Mouse (Mus musculus) neural tube, embryonic 13.5 days (tissue): ENCODE measurements around the gene Atp6v0e2. TPM values are rescaled to one million over a fixed set of nuclear protein-coding genes. Genes with fewer than 3 reads are reported as not detected.

Experiments used
- ATAC-seq: fragments of 200-750 bp; cut with Nextera tagmentation; 2 replicates; pipeline ENCODE4 v1.8.0; 2017; ENCODE audit warnings: low read depth, mild to moderate bottlenecking, moderate TSS enrichment, moderate library complexity
- H3K27ac ChIP-seq: fragments of 300-500 bp; sonication (generic); replicated peaks from 2 replicates; pipeline ENCODE4 v1.5.1; 2015; ENCODE audit warnings: moderate library complexity, mild to moderate bottlenecking, inconsistent platforms
- H3K27me3 ChIP-seq: fragments of 300-500 bp; sonication (generic); 2 replicates; pipeline ENCODE4 v1.6.1; 2015; ENCODE audit warnings: mild to moderate bottlenecking, inconsistent platforms
- H3K36me3 ChIP-seq: fragments of 300-500 bp; sonication (generic); 2 replicates; pipeline ENCODE4 v1.6.1; 2015; ENCODE audit warnings: mild to moderate bottlenecking, inconsistent platforms
- H3K4me1 ChIP-seq: fragments of 300-500 bp; sonication (generic); replicated peaks from 2 replicates; pipeline ENCODE4 v1.6.1; 2015; ENCODE audit warnings: inconsistent platforms
- H3K4me2 ChIP-seq: fragments of 300-500 bp; sonication (generic); 2 replicates; pipeline ENCODE4 v1.6.1; 2015; ENCODE audit warnings: inconsistent platforms, mild to moderate bottlenecking, moderate library complexity
- H3K4me3 ChIP-seq: fragments of 300-500 bp; sonication (generic); 2 replicates; pipeline ENCODE4 v1.5.1; 2015; ENCODE audit warnings: mild to moderate bottlenecking, inconsistent platforms
- H3K9ac ChIP-seq: fragments of 300-500 bp; sonication (generic); 2 replicates; pipeline ENCODE4 v1.6.1; 2015; ENCODE audit warnings: moderate library complexity, mild to moderate bottlenecking, inconsistent platforms
- H3K9me3 ChIP-seq: fragments of 300-500 bp; sonication (generic); 2 replicates; pipeline ENCODE4 v1.6.1; 2016; ENCODE audit warnings: inconsistent platforms
- WGBS: fragments of 180-500 bp; shearing (Covaris S2); methylation state at CpG from one replicate; pipeline ENCODE4 v1.1.7; 2015; 5-methylcytosine and 5-hydroxymethylcytosine counted together
- polyA plus RNA-seq: library from polyadenylated mRNA; unstranded; fragments of >200 nt; fragmentation: Nextera tagmentation; extraction: Ambion mirVana; gene quantifications from 2 replicates; pipeline ENCODE4 v1.2.1, GENCODE M21; 2015

Atp6v0e2 gene
- polyA plus RNA-seq, 1 experiment from 2014 or later: 203 TPM

DNA sequence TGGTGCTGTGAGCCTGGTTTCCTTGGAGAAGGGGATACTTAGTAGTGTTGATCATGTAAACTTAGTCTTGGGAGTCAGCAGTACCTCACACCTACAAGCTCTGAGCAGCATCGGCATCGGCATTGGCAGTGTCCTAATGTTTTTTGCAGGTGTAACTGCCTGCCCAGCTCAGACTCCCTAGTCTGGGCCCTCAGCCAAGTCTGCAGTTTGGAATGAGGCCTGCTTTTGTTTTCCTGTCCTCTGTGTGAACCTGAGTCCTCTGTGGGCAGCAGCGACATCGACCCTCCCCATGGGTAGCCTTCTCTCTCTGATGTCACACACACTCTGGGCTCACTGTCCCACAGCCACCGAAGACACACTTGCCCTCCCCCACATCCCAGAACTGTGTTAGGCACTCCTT lies 28.9 kb downstream of the Atp6v0e2 start:
- Histone ChIP-seq H3K27me3 (no peaks in the 10 kb centered on the region), H3K9ac (no peak overlapping the region), H3K27ac (peak overlapping the region; percentile 23; the same call in 1 of the 2 replicates), H3K4me3 (no peak overlapping the region), H3K36me3 (peaks cover 57% of the 10 kb centered on the region), H3K4me2 (no peak overlapping the region), H3K9me3 (peaks cover 3% of the 10 kb centered on the region; the same call in 1 of the 2 replicates), H3K4me1 (peaks cover 21% of the 10 kb centered on the region)
- 50% methylated on average over 5 of the region's 5 CpGs for WGBS
- ATAC-seq: no peak

DNA sequence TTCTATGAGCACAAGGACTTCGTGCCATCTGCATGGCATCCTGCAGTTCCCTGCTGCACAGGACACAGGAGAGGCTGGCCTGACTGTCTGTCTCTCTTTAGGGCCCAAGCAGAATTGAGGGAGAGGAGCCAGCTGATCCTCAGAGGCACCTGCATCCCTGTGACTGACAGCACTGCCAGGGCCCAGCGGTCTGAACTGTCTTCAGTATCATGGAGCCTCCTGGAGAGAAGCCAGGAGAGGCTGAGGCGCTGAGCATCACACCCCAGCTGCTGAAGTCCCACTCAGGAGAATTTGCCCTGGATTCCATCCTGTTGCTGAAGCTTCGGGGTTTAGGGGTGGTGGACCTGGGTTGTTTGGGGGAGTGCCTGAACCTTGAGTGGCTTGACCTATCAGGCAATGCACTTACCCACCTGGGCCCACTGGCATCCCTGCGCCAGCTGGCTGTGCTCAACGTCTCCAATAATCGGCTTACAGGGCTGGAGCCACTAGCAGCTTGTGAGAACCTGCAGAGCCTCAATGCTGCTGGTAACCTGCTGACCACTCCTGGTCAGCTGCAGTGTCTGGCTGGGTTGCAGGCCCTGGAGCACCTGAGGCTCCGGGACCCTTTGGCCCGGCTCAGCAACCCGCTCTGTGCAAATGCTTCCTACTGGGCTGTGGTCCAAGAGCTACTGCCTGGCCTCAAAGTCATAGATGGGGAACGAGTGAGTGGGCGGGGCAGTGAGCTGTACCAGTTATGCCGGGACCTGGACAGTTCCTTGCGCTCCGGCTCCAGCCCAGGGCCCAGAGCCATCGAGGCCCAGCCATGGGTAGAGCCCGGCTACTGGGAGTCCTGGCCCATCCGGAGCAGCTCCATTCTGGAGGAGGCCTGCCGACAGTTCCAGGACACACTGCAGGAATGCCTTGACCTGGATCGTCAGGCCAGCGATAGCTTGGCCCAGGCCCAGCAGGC lies 30.9 kb downstream of the Atp6v0e2 start:
- H3K9me3 ChIP-seq: peaks cover 3% of the 10 kb centered on the region; the same call in 1 of the 2 replicates
- H3K27ac ChIP-seq: 0 out of 2 replicates have a peak overlapping the region, but pooled peaks have one; percentile 2
- peaks cover 21% of the 10 kb centered on the region for H3K4me1 ChIP-seq
- no peak overlapping the region; the same call in 1 of the 2 replicates for H3K9ac ChIP-seq
- H3K36me3 ChIP-seq: peaks cover 50% of the 10 kb centered on the region
- H3K4me3 ChIP-seq: no peak overlapping the region
- H3K27me3 ChIP-seq: no peaks in the 10 kb centered on the region
- no peak overlapping the region for H3K4me2 ChIP-seq
- WGBS: 88% methylated on average over 21 of the region's 21 CpGs
- peak; percentile 36; the same call in 1 of the 2 replicates for ATAC-seq

DNA sequence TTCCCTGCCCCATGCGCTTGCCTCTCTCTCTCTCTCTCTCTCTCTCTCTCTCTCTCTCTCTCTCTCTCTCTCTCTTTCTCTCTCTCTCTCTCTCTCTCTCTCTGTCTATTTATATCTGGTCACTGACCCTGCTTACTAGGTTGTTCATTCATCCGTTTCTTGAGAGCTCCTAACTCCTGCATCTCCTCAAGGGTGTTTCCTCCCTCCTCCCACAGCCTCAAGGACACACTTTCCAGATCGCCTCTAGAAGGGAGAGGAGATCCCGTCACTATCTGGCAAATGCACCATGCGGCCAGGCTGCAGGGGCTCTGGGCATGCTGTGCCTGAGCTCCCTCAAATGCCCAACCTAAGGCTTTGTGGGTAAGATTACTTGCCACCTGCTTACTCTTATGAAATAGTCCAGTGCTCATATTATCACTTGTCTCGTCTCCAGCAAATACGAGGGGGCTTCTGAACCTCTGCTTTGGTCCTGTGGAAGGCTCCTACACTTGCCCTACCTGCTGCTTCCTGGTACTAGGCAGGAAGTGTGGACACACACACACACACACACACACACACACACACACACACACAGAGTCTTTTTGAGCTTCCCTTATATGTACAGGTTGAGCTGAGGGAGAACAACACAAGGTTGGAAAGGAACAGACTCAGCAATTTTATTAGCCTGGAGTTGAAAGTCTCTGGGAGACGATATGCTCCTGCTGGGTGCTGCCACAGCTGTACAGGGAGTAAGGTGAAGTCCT lies 31.8 kb downstream of the Atp6v0e2 start:
- Histone ChIP-seq H3K36me3 (peaks cover 42% of the 10 kb centered on the region), H3K27me3 (no peaks in the 10 kb centered on the region), H3K27ac (no peak overlapping the region), H3K4me1 (peaks cover 21% of the 10 kb centered on the region), H3K9me3 (peaks cover 3% of the 10 kb centered on the region; the same call in 1 of the 2 replicates), H3K4me3 (no peak overlapping the region), H3K4me2 (no peak overlapping the region), H3K9ac (no peak overlapping the region)
- no peak for ATAC-seq
- WGBS: 87% methylated on average over 8 of the region's 8 CpGs

DNA sequence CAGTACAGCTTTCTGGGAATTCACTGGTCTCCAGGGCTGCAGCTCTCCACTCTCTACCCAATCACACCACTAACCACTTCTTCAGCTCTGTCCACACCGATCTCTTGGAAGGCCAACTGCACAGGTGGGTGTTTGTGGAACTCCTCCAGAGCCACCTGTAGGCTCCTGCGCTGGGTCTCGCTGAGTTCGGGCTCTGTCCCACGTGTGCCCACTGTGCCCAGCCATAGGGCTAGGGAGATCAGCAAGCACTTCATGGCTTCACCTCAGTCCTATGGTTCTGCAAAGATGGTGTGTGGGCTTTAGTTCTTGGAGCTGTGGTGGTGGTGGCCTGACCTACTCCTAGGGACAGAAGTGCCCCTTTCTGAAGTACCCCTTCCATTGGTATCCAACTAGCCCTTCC lies 34.6 kb downstream of the Atp6v0e2 start:
- peaks cover 3% of the 10 kb centered on the region; the same call in 1 of the 2 replicates for H3K9me3 ChIP-seq
- H3K4me3 ChIP-seq: no peak overlapping the region
- no peak overlapping the region for H3K9ac ChIP-seq
- H3K27me3 ChIP-seq: no peaks in the 10 kb centered on the region
- 0 out of 2 replicates have a peak, but pooled peaks cover 8% of the 10 kb centered on the region for H3K4me1 ChIP-seq
- H3K36me3 ChIP-seq: peaks cover 24% of the 10 kb centered on the region
- 91% methylated on average over 5 of the region's 5 CpGs for WGBS
- no peak overlapping the region for H3K27ac ChIP-seq
- H3K4me2 ChIP-seq: no peak overlapping the region
- ATAC-seq: no peak

DNA sequence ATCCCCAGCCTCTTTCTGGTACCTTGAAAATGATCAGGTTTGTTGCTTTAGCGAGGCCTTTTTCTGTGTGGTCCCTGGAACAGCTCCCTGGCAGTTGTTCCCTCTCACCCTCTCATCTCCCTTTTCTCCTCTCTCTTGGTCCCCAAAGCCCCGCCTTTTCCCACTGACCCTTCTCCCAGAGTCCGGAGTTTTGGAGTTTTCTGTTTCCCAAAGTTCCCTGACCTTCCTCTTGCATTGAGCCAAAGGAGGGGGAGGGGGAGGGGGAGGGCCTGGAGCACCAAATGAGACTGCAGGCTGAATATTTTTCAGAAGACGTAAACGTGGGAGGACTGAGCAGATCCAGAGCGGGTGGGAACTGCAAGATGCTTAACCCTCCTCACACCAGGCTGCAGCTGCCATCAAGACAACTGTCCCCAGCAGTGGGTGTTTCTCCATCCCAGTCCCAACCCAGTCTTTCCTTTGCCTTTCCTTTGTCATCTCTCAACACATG lies 35.2 kb downstream of the Atp6v0e2 start, which contains the start of gene Rarres2:
Gene Rarres2 (minus strand): TSS at position 218 of the 490 bp plus-strand sequence.
- no peak within 1 kb of the TSS for H3K4me2 ChIP-seq
- H3K27me3 ChIP-seq: no peaks in the 10 kb centered on the region
- WGBS: 29% methylated on average over 6 of the region's 6 CpGs
- peaks cover 24% of the 10 kb centered on the region for H3K36me3 ChIP-seq
- peaks cover 3% of the 10 kb centered on the region; the same call in 1 of the 2 replicates for H3K9me3 ChIP-seq
- no peak within 1 kb of the TSS for H3K9ac ChIP-seq
- 0 out of 2 replicates have a peak, but pooled peaks cover 8% of the 10 kb centered on the region for H3K4me1 ChIP-seq
- no peak within 1 kb of the TSS for H3K4me3 ChIP-seq
- H3K27ac ChIP-seq: no peak within 1 kb of the TSS
- no peak for ATAC-seq

DNA sequence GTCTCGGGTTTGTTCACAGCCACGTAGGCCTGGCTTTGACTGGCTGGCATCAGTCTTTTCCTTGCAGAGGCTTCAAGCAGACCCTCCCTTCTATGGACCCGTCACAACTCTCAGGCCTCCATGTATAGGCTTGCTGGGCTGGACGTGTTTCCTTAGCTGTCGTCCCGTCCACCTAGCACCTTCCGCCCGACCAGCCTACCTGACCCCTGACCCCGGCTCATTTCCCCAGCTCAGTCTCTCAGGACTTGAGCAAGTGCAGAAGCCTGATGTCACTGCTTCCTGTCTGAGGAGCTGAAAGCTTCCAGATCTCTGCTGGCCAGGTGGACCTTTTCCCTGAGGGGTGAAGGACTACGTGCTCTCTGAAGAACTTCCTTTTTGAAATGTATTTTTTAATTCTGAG lies 35.9 kb downstream of the Atp6v0e2 start:
- Histone ChIP-seq H3K9ac (no peak overlapping the region), H3K4me2 (no peak overlapping the region), H3K9me3 (peaks cover 3% of the 10 kb centered on the region; the same call in 1 of the 2 replicates), H3K27me3 (no peaks in the 10 kb centered on the region), H3K4me3 (no peak overlapping the region), H3K27ac (no peak overlapping the region), H3K4me1 (0 out of 2 replicates have a peak, but pooled peaks cover 4% of the 10 kb centered on the region), H3K36me3 (peaks cover 20% of the 10 kb centered on the region)
- WGBS: 72% methylated on average over 10 of the region's 10 CpGs
- no peak for ATAC-seq

DNA sequence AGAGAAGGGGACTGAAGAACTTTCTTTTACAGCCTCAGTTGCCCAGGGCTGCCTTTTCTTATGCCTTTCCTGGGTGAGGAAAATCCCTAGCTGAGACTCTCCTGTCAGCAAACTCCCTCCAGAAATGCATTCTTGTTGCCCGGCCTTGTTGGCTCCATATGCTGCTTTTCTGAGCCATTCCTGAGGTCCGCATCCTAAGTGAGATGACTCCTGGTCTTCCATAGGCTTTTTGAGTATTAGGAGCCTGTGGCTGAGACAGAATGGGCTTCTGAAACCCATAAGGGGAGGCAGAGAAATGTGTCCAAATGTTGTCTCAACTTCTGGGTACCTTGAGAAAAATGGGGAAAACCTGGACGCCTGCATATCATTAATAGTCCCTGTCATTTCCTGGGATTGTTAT lies 36.6 kb downstream of the Atp6v0e2 start:
- no peak overlapping the region for H3K4me3 ChIP-seq
- H3K9ac ChIP-seq: no peak overlapping the region
- 84% methylated on average over 3 of the region's 3 CpGs for WGBS
- H3K27me3 ChIP-seq: no peaks in the 10 kb centered on the region
- H3K27ac ChIP-seq: no peak overlapping the region
- peaks cover 14% of the 10 kb centered on the region for H3K36me3 ChIP-seq
- no peaks in the 10 kb centered on the region for H3K4me1 ChIP-seq
- H3K4me2 ChIP-seq: no peak overlapping the region
- H3K9me3 ChIP-seq: peaks cover 3% of the 10 kb centered on the region; the same call in 1 of the 2 replicates
- ATAC-seq: no peak

DNA sequence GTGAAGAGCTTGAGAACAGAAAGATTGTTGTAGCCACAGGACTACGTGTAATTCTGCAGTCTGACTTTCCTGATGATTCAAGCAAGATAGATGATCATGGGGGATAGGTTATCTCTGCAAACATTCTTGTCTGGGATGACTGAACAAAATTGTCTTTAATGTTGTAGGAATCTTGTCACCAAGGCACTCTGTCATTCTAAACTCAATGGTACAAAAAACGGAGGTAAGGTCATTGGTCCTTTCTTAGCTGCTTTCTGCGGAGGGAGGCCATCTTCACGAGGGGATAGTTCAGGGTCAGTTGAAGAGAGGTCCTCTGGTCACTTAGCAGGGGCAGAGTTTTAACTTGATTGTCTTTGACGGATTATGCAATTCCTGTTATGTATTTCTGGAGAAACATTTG lies 41.3 kb downstream of the Atp6v0e2 start:
- Histone ChIP-seq H3K4me3 (no peak overlapping the region), H3K4me1 (no peaks in the 10 kb centered on the region; the same call in 1 of the 2 replicates), H3K36me3 (no peaks in the 10 kb centered on the region), H3K9me3 (no peaks in the 10 kb centered on the region), H3K4me2 (no peak overlapping the region), H3K27ac (no peak overlapping the region), H3K27me3 (no peaks in the 10 kb centered on the region), H3K9ac (no peak overlapping the region)
- ATAC-seq: no peak
- WGBS: 66% methylated on average over 5 of the region's 5 CpGs

DNA sequence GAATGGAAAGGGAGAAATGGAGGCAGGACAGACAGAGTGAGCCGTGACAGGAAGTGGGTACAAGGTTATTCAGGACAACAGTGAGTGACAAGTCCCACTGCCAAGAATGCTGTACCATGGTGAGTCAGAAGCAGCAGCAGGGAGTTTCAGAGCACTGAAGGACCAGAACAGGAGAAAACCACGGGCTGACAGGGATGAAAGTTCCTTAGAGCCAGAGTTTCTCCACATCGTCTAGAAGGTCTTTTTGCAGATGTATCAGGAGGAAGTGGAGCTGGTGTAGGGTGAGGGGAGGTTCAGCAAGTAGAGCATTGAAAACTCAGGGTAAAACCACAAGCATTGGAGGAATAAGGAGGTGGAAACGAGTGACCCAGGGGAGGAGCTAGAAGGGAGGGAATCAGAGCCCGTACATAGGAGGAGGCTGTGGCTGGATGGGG lies 41.8 kb downstream of the Atp6v0e2 start:
- 55% methylated on average over 5 of the region's 5 CpGs for WGBS

DNA sequence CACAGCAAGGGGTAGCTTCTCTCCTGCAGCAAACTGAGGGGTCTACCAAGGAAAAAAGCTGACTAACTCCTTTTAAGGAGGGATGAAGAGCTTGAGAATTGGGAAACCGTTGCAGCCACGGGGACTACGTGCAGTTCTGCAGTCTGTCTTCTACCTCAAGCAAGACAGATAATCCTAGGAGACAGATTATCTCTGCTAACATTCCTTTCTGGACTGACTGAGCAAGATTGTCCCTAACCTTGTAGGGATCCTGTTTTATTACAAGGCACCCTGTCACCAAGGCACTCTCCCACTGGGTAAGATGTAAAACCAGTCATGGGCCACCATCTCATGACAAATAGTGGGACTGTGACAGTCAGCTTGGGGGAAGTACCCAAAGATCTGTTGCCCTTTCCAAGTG lies 43.8 kb downstream of the Atp6v0e2 start:
- H3K9me3 ChIP-seq: no peaks in the 10 kb centered on the region
- ATAC-seq: no peak
- no peak overlapping the region for H3K4me2 ChIP-seq
- H3K4me1 ChIP-seq: no peaks in the 10 kb centered on the region; the same call in 1 of the 2 replicates
- H3K27me3 ChIP-seq: no peaks in the 10 kb centered on the region
- H3K36me3 ChIP-seq: no peaks in the 10 kb centered on the region
- no peak overlapping the region for H3K4me3 ChIP-seq
- no peak overlapping the region for H3K27ac ChIP-seq
- WGBS: 45% methylated on average over 3 of the region's 3 CpGs
- 0 out of 2 replicates have a peak overlapping the region, but pooled peaks have one; percentile 8 for H3K9ac ChIP-seq

More for the DNA sequence above, 41.8 kb downstream of the Atp6v0e2 start:
- Histone ChIP-seq H3K9ac (no peak overlapping the region), H3K4me1 (no peaks in the 10 kb centered on the region; the same call in 1 of the 2 replicates), H3K4me2 (no peak overlapping the region), H3K27ac (no peak overlapping the region), H3K9me3 (no peaks in the 10 kb centered on the region), H3K27me3 (no peaks in the 10 kb centered on the region), H3K36me3 (no peaks in the 10 kb centered on the region), H3K4me3 (no peak overlapping the region)
- ATAC-seq: no peak

DNA sequence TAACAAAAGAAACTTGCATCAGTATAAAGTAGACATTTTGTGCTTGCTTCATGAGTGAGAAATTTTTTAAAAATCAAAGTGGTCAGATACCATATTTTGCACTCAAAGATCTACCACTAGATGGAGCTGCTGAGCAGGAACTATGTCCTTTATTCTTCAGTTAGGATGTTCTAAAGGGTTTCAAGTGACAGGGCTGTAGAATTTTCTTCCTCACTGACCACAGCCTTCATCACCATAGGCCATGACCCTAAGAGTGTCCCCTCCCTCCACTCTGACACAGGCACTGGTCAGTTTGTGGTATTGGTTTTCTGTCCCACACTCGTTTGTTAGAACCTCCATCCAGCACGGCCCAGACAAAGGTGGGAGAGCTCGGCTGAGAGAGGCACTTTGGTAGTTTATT lies 44.6 kb downstream of the Atp6v0e2 start:
- Histone ChIP-seq H3K9me3 (no peaks in the 10 kb centered on the region), H3K27ac (no peak overlapping the region), H3K27me3 (no peaks in the 10 kb centered on the region), H3K4me2 (no peak overlapping the region), H3K4me1 (no peaks in the 10 kb centered on the region; the same call in 1 of the 2 replicates), H3K9ac (no peak overlapping the region), H3K4me3 (no peak overlapping the region), H3K36me3 (no peaks in the 10 kb centered on the region)
- WGBS: 71% methylated on average over 3 of the region's 3 CpGs
- no peak for ATAC-seq
